Mouse (Mus musculus) stomach, embryonic 16.5 days (tissue): ENCODE measurements around the gene 5730455P16Rik. TPM values are rescaled to one million over a fixed set of nuclear protein-coding genes. Genes with fewer than 3 reads are reported as not detected.
"Not testable (repeated sequence)": the region's sequence is repeated elsewhere in the genome, so short reads cannot be mapped to it uniquely, and the experiment has no call there.

Experiments
- ATAC-seq: fragments of 200-750 bp; cut with Nextera tagmentation; 2 replicates; pipeline ENCODE4 v1.8.0; 2017; ENCODE audit warnings: moderate number of reproducible peaks, moderate TSS enrichment; ENCODE audit not compliant: insufficient read depth, low FRiP score
- H3K27ac ChIP-seq: fragments of 300-500 bp; sonication (generic); 2 replicates; pipeline ENCODE4 v1.5.1; 2014; ENCODE audit warnings: low read length
- H3K27me3 ChIP-seq: fragments of 300-500 bp; sonication (generic); 2 replicates; pipeline ENCODE4 v1.6.1; 2014; ENCODE audit warnings: low read length, control low read depth, mixed read lengths; ENCODE audit not compliant: control insufficient read depth, insufficient read depth
- H3K36me3 ChIP-seq: fragments of 300-500 bp; sonication (generic); 2 replicates; pipeline ENCODE4 v1.6.1; 2014; ENCODE audit warnings: low read length; ENCODE audit not compliant: control insufficient read depth, insufficient read depth
- H3K4me1 ChIP-seq: fragments of 300-500 bp; sonication (generic); 2 replicates; pipeline ENCODE4 v1.6.1; 2014; ENCODE audit warnings: low read length, control low read depth, mixed read lengths; ENCODE audit not compliant: control insufficient read depth, insufficient read depth
- H3K4me2 ChIP-seq: fragments of 300-500 bp; sonication (generic); 2 replicates; pipeline ENCODE4 v1.6.1; 2014; ENCODE audit warnings: low read depth, low read length, mixed read lengths
- H3K4me3 ChIP-seq: fragments of 300-500 bp; sonication (generic); replicated peaks from 2 replicates; pipeline ENCODE4 v1.5.1; 2014; ENCODE audit warnings: mild to moderate bottlenecking, low read length
- H3K9ac ChIP-seq: fragments of 300-500 bp; sonication (generic); 2 replicates; pipeline ENCODE4 v1.6.1; 2014; ENCODE audit warnings: low read length
- H3K9me3 ChIP-seq: fragments of 300-500 bp; sonication (generic); replicated peaks from 2 replicates; pipeline ENCODE4 v1.6.1; 2016; ENCODE audit warnings: low read length, control low read depth; ENCODE audit not compliant: control insufficient read depth
- WGBS: fragments of 180-500 bp; shearing (Covaris S2); extraction: QIAGEN DNeasy Blood & Tissue Kit; methylation state at CpG from one replicate; pipeline ENCODE4 v1.1.7; 2014; 5-methylcytosine and 5-hydroxymethylcytosine counted together
- polyA plus RNA-seq: library from polyadenylated mRNA; unstranded; fragments of >200 nt; fragmentation: Nextera tagmentation; extraction: Ambion mirVana; gene quantifications from 2 replicates; pipeline ENCODE4 v1.2.1, GENCODE M21; 2015

Gene 5730455P16Rik
- polyA plus RNA-seq, 1 experiment from 2014 or later, result 17.1 TPM

DNA sequence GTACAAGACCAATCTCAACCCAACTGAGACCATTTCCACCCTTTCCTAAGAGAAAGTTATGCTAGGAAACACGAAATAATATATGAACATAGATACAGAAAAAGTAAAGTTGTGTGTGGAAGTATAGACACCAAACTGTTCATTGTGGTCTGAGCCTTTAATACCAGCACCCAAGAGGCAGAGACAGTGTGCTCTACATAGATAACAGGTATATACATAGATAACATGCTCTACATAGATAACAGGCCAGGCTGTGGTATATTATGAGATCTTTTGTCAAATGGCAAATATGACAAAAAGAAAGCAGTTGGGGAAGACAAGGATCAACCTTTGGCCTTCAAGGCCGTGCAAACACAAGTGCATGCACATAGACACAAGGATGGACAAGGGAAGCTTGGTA lies 32.5 kb upstream of the 5730455P16Rik start:
- WGBS, result 80% methylated on average over 2 of the region's 2 CpGs
- ATAC-seq, result no peak
- H3K4me3 ChIP-seq, result no peak overlapping the region
- H3K36me3 ChIP-seq, result peaks cover 21% of the 10 kb centered on the region
- H3K27ac ChIP-seq, result no peak overlapping the region
- no peaks in the 10 kb centered on the region for H3K27me3 ChIP-seq
- no peak overlapping the region for H3K4me2 ChIP-seq
- no peaks in the 10 kb centered on the region for H3K9me3 ChIP-seq
- no peaks in the 10 kb centered on the region for H3K4me1 ChIP-seq
- H3K9ac ChIP-seq, result no peak overlapping the region

DNA sequence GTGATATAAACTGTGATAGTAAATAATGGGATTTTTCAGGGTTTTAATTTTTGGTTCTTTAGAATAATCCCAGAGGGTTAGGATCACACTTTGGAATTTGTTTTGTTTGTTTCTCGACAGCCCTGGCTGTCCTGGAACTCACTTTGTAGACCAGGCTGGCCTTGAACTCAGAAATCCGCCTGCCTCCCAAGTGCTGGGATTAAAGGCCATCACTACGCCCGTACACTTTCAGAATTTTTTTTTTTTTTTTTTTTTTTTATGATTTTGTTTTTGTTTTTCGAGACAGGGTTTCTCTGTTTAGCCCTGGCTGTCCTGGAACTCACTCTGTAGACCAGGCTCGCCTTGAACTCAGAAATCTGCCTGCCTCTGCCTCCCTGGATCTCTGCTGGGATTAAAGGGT lies 30.0 kb upstream of the 5730455P16Rik start:
- H3K4me1 ChIP-seq, H3K27me3 ChIP-seq, H3K9ac ChIP-seq, H3K27ac ChIP-seq, ATAC-seq, H3K9me3 ChIP-seq, H3K4me3 ChIP-seq, H3K4me2 ChIP-seq: not testable (repeated sequence)
- WGBS, result 92% methylated on average over 6 of the region's 6 CpGs
- H3K36me3 ChIP-seq, result peaks cover 23% of the 10 kb centered on the region

DNA sequence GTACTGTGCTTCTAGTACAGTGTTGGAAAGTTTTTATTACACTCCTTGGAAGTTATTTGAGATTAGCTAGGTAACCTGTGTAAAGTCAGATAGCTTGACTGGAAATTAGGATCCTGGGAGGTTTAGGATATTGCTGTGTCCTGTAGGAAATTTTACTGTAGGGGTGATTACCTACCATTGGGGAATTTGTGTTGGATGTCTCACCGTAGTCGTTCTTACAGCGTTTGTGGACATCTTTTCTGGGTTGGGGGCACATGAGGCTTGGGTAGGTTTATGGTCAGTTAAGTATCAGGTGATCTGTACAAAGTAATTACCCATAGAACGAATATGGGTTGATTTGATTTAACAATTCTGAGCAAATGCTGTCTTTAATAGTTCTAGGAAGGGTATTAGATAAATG lies 18.8 kb upstream of the 5730455P16Rik start:
- Histone ChIP-seq H3K4me1 (no peaks in the 10 kb centered on the region), H3K9ac (no peak overlapping the region), H3K27ac (no peak overlapping the region), H3K27me3 (no peaks in the 10 kb centered on the region), H3K36me3 (peaks cover 22% of the 10 kb centered on the region), H3K4me2 (no peak overlapping the region), H3K9me3 (no peaks in the 10 kb centered on the region), H3K4me3 (no peak overlapping the region)
- ATAC-seq, result no peak
- 89% methylated on average over 4 of the region's 4 CpGs for WGBS

GRCm38 (mm10) chr11:80395930-80396329 lies 18.1 kb upstream of the 5730455P16Rik start:
- 90% methylated on average over 3 of the region's 3 CpGs for WGBS

GRCm38 (mm10) chr11:80391407-80392120 lies 13.7 kb upstream of the 5730455P16Rik start:
- Histone ChIP-seq H3K4me1 (peaks cover 4% of the 10 kb centered on the region), H3K36me3 (peaks cover 36% of the 10 kb centered on the region), H3K4me2 (no peak overlapping the region), H3K4me3 (no peak overlapping the region), H3K9me3 (no peaks in the 10 kb centered on the region), H3K27ac (no peak overlapping the region), H3K27me3 (no peaks in the 10 kb centered on the region), H3K9ac (no peak overlapping the region)
- WGBS, result 87% methylated on average over 2 of the region's 2 CpGs
- no peak for ATAC-seq

More at GRCm38 (mm10) chr11:80395930-80396329, 18.1 kb upstream of the 5730455P16Rik start:
- no peak overlapping the region for H3K9ac ChIP-seq
- no peaks in the 10 kb centered on the region for H3K9me3 ChIP-seq
- no peaks in the 10 kb centered on the region for H3K27me3 ChIP-seq
- ATAC-seq, result no peak
- H3K4me1 ChIP-seq, result no peaks in the 10 kb centered on the region
- H3K4me3 ChIP-seq, result no peak overlapping the region
- H3K4me2 ChIP-seq, result no peak overlapping the region
- no peak overlapping the region for H3K27ac ChIP-seq
- H3K36me3 ChIP-seq, result peaks cover 25% of the 10 kb centered on the region

DNA sequence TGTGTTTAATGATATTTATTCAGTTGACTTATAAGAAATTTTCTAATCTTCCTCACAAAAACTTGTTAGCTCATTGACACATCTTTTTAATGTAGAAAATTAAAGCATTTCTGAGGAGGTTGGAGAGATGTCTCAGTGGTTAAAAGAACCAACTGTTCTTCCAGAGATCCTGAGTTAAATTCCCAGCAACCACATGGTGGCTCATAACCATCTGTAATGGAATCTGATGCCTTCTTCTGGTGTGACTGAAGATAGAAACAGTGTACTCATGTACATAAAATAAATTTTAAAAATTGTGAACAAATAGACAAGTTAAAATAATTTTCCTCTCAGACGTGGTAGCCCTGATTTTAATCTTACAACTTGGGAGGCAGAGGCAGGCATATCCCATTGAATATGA lies 12.1 kb upstream of the 5730455P16Rik start:
- Histone ChIP-seq H3K9ac (no peak overlapping the region), H3K36me3 (peaks cover 27% of the 10 kb centered on the region), H3K9me3 (no peaks in the 10 kb centered on the region), H3K27me3 (no peaks in the 10 kb centered on the region), H3K4me1 (peaks cover 10% of the 10 kb centered on the region), H3K4me2 (no peak overlapping the region), H3K27ac (no peak overlapping the region), H3K4me3 (no peak overlapping the region)
- ATAC-seq, result no peak
- 80% methylated on average over 1 of the region's 1 CpGs for WGBS

DNA sequence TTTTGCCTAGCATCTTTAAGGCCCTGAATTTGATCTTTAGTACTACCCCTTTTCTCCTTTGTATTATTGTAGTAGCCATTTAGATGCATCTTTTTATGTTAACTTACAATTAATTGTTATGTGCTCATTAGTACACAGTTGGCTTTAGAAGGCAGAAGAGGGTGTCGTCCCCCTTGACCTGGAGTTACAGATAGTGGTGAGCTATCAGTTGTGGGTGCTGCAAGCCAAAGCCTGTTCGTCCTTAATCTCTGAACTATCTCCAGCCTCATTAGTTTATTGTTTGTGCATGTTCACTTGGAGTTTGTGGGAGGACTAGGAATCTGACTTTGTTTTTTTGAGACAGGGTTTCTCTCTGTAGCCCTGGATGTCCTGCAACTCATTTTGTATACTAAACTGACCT lies 9.0 kb upstream of the 5730455P16Rik start:
- peaks cover 11% of the 10 kb centered on the region for H3K4me1 ChIP-seq
- peaks cover 19% of the 10 kb centered on the region for H3K36me3 ChIP-seq
- no peaks in the 10 kb centered on the region for H3K27me3 ChIP-seq
- no peak overlapping the region for H3K9ac ChIP-seq
- H3K27ac ChIP-seq, result no peak overlapping the region
- H3K9me3 ChIP-seq, result no peaks in the 10 kb centered on the region
- no peak overlapping the region for H3K4me2 ChIP-seq
- ATAC-seq, result no peak
- no peak overlapping the region for H3K4me3 ChIP-seq
- WGBS, result 59% methylated on average over 2 of the region's 2 CpGs

DNA sequence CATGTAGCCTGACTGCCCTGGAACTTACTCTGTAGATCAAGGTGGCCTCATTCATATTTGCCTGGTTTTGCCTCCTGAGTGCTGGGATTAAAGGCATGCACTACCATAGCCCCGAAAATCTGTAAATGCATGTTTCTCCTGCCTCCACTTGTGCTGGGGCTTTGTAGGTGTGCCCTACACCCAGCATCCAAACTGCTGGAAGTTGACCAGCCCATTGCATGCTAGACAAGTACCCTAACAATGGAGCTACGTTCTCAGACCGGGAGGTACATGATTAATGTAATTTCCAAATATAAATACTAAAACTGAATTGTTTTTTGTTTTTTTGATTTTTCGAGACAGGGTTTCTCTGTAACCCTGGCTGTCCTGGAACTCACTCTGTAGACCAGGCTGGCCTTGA lies 7.2 kb upstream of the 5730455P16Rik start:
- no peaks in the 10 kb centered on the region for H3K9me3 ChIP-seq
- peak overlapping the region; percentile 93 for H3K4me3 ChIP-seq
- H3K4me1 ChIP-seq, result peaks cover 11% of the 10 kb centered on the region
- H3K27me3 ChIP-seq, result no peaks in the 10 kb centered on the region
- peak overlapping the region; percentile 65 for H3K9ac ChIP-seq
- peak overlapping the region; percentile 80 for H3K4me2 ChIP-seq
- H3K36me3 ChIP-seq, result peaks cover 16% of the 10 kb centered on the region
- WGBS, result 29% methylated on average over 4 of the region's 4 CpGs
- H3K27ac ChIP-seq, result no peak overlapping the region
- ATAC-seq, result no peak

GRCm38 (mm10) chr11:80384461-80384860 lies 6.6 kb upstream of the 5730455P16Rik start:
- Histone ChIP-seq H3K27ac (no peak overlapping the region), H3K9me3 (no peaks in the 10 kb centered on the region)
- no peak for ATAC-seq

More at GRCm38 (mm10) chr11:80384461-80384860, 6.6 kb upstream of the 5730455P16Rik start:
- Histone ChIP-seq H3K27me3 (no peaks in the 10 kb centered on the region), H3K4me1 (peaks cover 11% of the 10 kb centered on the region), H3K36me3 (peaks cover 16% of the 10 kb centered on the region), H3K9ac (peak overlapping the region; percentile 65), H3K4me3 (peak overlapping the region; percentile 93), H3K4me2 (peak overlapping the region; percentile 80)
